Mouse (Mus musculus) intestine, embryonic 14.5 days (tissue): ENCODE results near the gene Zc2hc1b. TPM values are rescaled to one million over a fixed set of nuclear protein-coding genes. Genes with fewer than 3 reads are reported as not detected.
A peak's percentile ranks its signal among the peaks of the same experiment; 100 is the strongest.
"Not testable (repeated sequence)": the region's sequence is repeated elsewhere in the genome, so short reads cannot be mapped to it uniquely, and the experiment has no call there.

Source experiments
- ATAC-seq: fragments of 200-750 bp; cut with Nextera tagmentation; replicated peaks from 2 replicates; pipeline ENCODE4 v1.8.0; 2017; ENCODE audit warnings: low read depth, moderate number of reproducible peaks, moderate TSS enrichment, moderate library complexity; ENCODE audit not compliant: low FRiP score, low TSS enrichment
- DNase-seq: peaks from one replicate; pipeline ENCODE4 v3.0.0-alpha.2; 2018; ENCODE audit warnings: low spot score
- H3K27ac ChIP-seq: fragments of 300-500 bp; sonication (generic); 2 replicates; pipeline ENCODE4 v1.5.1; 2014; ENCODE audit warnings: low read depth, mild to moderate bottlenecking, control low read depth
- H3K27me3 ChIP-seq: fragments of 300-500 bp; sonication (generic); replicated peaks from 2 replicates; pipeline ENCODE4 v1.6.1; 2014; ENCODE audit warnings: low read length, control low read depth; ENCODE audit not compliant: control insufficient read depth, insufficient read depth
- H3K36me3 ChIP-seq: fragments of 300-500 bp; sonication (generic); 2 replicates; pipeline ENCODE4 v1.6.1; 2014; ENCODE audit warnings: low read length, control low read depth; ENCODE audit not compliant: control insufficient read depth, insufficient read depth
- H3K4me1 ChIP-seq: fragments of 300-500 bp; sonication (generic); replicated peaks from 2 replicates; pipeline ENCODE4 v1.6.1; 2014; ENCODE audit warnings: low read length, control low read depth, mixed read lengths; ENCODE audit not compliant: control insufficient read depth, insufficient read depth
- H3K4me2 ChIP-seq: fragments of 300-500 bp; sonication (generic); 2 replicates; pipeline ENCODE4 v1.6.1; 2014; ENCODE audit warnings: low read length
- H3K4me3 ChIP-seq: fragments of 300-500 bp; sonication (generic); 2 replicates; pipeline ENCODE4 v1.5.1; 2014; ENCODE audit warnings: low read depth, low read length, control low read depth, mixed read lengths
- H3K9ac ChIP-seq: fragments of 300-500 bp; sonication (generic); 2 replicates; pipeline ENCODE4 v1.6.1; 2014; ENCODE audit warnings: mild to moderate bottlenecking, low read length
- H3K9me3 ChIP-seq: fragments of 300-500 bp; sonication (generic); 2 replicates; pipeline ENCODE4 v1.6.1; 2016; ENCODE audit warnings: low read length, control low read depth; ENCODE audit not compliant: control insufficient read depth
- WGBS: fragments of 180-500 bp; shearing (Covaris S2); extraction: QIAGEN DNeasy Blood & Tissue Kit; methylation state at CpG from one replicate; pipeline ENCODE4 v1.1.7; 2014; 5-methylcytosine and 5-hydroxymethylcytosine counted together
- polyA plus RNA-seq: library from polyadenylated mRNA; unstranded; fragments of >200 nt; fragmentation: Nextera tagmentation; extraction: Ambion mirVana; gene quantifications from 2 replicates; pipeline ENCODE4 v1.2.1, GENCODE M21; 2014

Gene Zc2hc1b
- polyA plus RNA-seq, 1 experiment from 2014 or later, result not detected

- H3K4me1 ChIP-seq, result peaks cover 28% of the 10 kb centered on the region
- H3K27me3 ChIP-seq, result no peaks in the 10 kb centered on the region
- H3K27ac ChIP-seq, result no peak overlapping the region
- ATAC-seq (no peak), DNase-seq (no peak)
- no peak overlapping the region for H3K4me2 ChIP-seq
- no peaks in the 10 kb centered on the region for H3K36me3 ChIP-seq
- no peak overlapping the region for H3K9ac ChIP-seq
- no peaks in the 10 kb centered on the region for H3K9me3 ChIP-seq
- H3K4me3 ChIP-seq, result no peak overlapping the region
- 60% methylated on average over 3 of the region's 3 CpGs for WGBS
Observed at GRCm38 (mm10) chr10:13209506-13209905, 31.7 kb upstream of the Zc2hc1b start.

GRCm38 (mm10) chr10:13209061-13209460 lies 31.2 kb upstream of the Zc2hc1b start:
- Histone ChIP-seq H3K36me3 (no peaks in the 10 kb centered on the region), H3K4me2 (no peak overlapping the region), H3K4me3 (no peak overlapping the region), H3K4me1 (peaks cover 28% of the 10 kb centered on the region), H3K27me3 (no peaks in the 10 kb centered on the region), H3K27ac (no peak overlapping the region), H3K9me3 (no peaks in the 10 kb centered on the region), H3K9ac (no peak overlapping the region)
- ATAC-seq (no peak), DNase-seq (no peak)
- WGBS, result 78% methylated on average over 4 of the region's 4 CpGs

GRCm38 (mm10) chr10:13201741-13202293 lies 24.0 kb upstream of the Zc2hc1b start:
- Histone ChIP-seq H3K36me3 (no peaks in the 10 kb centered on the region), H3K9ac (no peak overlapping the region), H3K4me3 (no peak overlapping the region), H3K4me2 (no peak overlapping the region), H3K9me3 (no peaks in the 10 kb centered on the region), H3K27ac (no peak overlapping the region), H3K27me3 (no peaks in the 10 kb centered on the region), H3K4me1 (peaks cover 2% of the 10 kb centered on the region; the same call in 1 of the 2 replicates)
- DNase-seq, result no peak
- no peak for ATAC-seq
- 96% methylated on average over 6 of the region's 6 CpGs for WGBS

GRCm38 (mm10) chr10:13200862-13201261 lies 23.0 kb upstream of the Zc2hc1b start:
- H3K36me3 ChIP-seq, result no peaks in the 10 kb centered on the region
- H3K4me1 ChIP-seq, result peaks cover 2% of the 10 kb centered on the region; the same call in 1 of the 2 replicates
- no peak overlapping the region for H3K4me2 ChIP-seq
- DNase-seq (no peak), ATAC-seq (no peak)
- no peaks in the 10 kb centered on the region for H3K9me3 ChIP-seq
- H3K9ac ChIP-seq, result no peak overlapping the region
- no peak overlapping the region for H3K4me3 ChIP-seq
- 97% methylated on average over 3 of the region's 3 CpGs for WGBS
- H3K27ac ChIP-seq, result no peak overlapping the region
- H3K27me3 ChIP-seq, result no peaks in the 10 kb centered on the region

- Histone ChIP-seq H3K27me3 (no peaks in the 10 kb centered on the region), H3K9me3 (no peaks in the 10 kb centered on the region), H3K4me1 (peaks cover 2% of the 10 kb centered on the region; the same call in 1 of the 2 replicates), H3K27ac (no peak overlapping the region), H3K4me3 (no peak overlapping the region), H3K4me2 (no peak overlapping the region), H3K36me3 (no peaks in the 10 kb centered on the region), H3K9ac (no peak overlapping the region)
- ATAC-seq (no peak), DNase-seq (no peak)
- WGBS, result 89% methylated on average over 1 of the region's 1 CpGs
Observed at GRCm38 (mm10) chr10:13199234-13199633, 21.4 kb upstream of the Zc2hc1b start.

- Histone ChIP-seq H3K4me2 (no peak overlapping the region), H3K9ac (no peak overlapping the region), H3K36me3 (no peaks in the 10 kb centered on the region), H3K27me3 (no peaks in the 10 kb centered on the region), H3K27ac (peak overlapping the region; percentile 47; the same call in 1 of the 2 replicates), H3K4me1 (peaks cover 6% of the 10 kb centered on the region), H3K9me3 (no peaks in the 10 kb centered on the region), H3K4me3 (no peak overlapping the region)
- WGBS, result 63% methylated on average over 8 of the region's 8 CpGs
- ATAC-seq, result no peak
- no peak for DNase-seq
Observed at GRCm38 (mm10) chr10:13196872-13197507, 19.2 kb upstream of the Zc2hc1b start.

GRCm38 (mm10) chr10:13193496-13193895 lies 15.7 kb upstream of the Zc2hc1b start:
- H3K9ac ChIP-seq, DNase-seq, H3K27me3 ChIP-seq, ATAC-seq, H3K9me3 ChIP-seq, H3K27ac ChIP-seq: not testable (repeated sequence)
- peaks cover 22% of the 10 kb centered on the region for H3K36me3 ChIP-seq
- 86% methylated on average over 7 of the region's 7 CpGs for WGBS
- H3K4me2 ChIP-seq, result peak overlapping the region; percentile 67
- peak overlapping the region; percentile 91; the same call in 1 of the 2 replicates for H3K4me3 ChIP-seq
- H3K4me1 ChIP-seq, result peaks cover 11% of the 10 kb centered on the region

GRCm38 (mm10) chr10:13192731-13193351 lies 15.0 kb upstream of the Zc2hc1b start, which contains the start of gene Ltv1:
Gene Ltv1, minus strand, starts transcription at chr10:13193168.
- Histone ChIP-seq H3K27ac (peak within 1 kb of the TSS; percentile 90), H3K9me3 (no peaks in the 10 kb centered on the region), H3K4me3 (peak within 1 kb of the TSS; percentile 91), H3K9ac (peak within 1 kb of the TSS; percentile 84), H3K4me2 (peak within 1 kb of the TSS; percentile 67), H3K27me3 (no peaks in the 10 kb centered on the region), H3K4me1 (peaks cover 11% of the 10 kb centered on the region), H3K36me3 (peaks cover 24% of the 10 kb centered on the region)
- ATAC-seq (peak; percentile 99), DNase-seq (peak; percentile 92)
- under 1% methylated on average over 43 of the region's 43 CpGs for WGBS
